Mouse (Mus musculus) cortical plate, adult 2 months (tissue): ENCODE data around the gene Stpg1.

Experiments used
- CTCF ChIP-seq: fragments of 200-500 bp; IDR thresholded peaks from 2 replicates; pipeline ENCODE4 v1.5.1; 2011; ENCODE audit warnings: mild to moderate bottlenecking, control low read depth, low read length; ENCODE audit not compliant: insufficient read depth; ENCODE audit errors: extremely low read depth
- POLR2A ChIP-seq: fragments of 200-500 bp; IDR thresholded peaks from 2 replicates; pipeline ENCODE4 v1.6.1; 2011; ENCODE audit warnings: mild to moderate bottlenecking, low read length, control low read depth; ENCODE audit not compliant: insufficient read depth; ENCODE audit errors: extremely low read depth

- TF ChIP-seq POLR2A (no peak), CTCF (no peak)
Observed at GRCm38 (mm10) chr4:135505794-135506193, 11.2 kb downstream of the Stpg1 start.
